Mouse (Mus musculus): ENCODE results near the gene Prkag1. TPM values are rescaled to one million over a fixed set of nuclear protein-coding genes. Genes with fewer than 3 reads are reported as not detected.
A peak's percentile ranks its signal among the peaks of the same experiment; 100 is the strongest.

Gene Prkag1
- polyA plus RNA-seq, 1 experiment = 18.4 TPM

DNA sequence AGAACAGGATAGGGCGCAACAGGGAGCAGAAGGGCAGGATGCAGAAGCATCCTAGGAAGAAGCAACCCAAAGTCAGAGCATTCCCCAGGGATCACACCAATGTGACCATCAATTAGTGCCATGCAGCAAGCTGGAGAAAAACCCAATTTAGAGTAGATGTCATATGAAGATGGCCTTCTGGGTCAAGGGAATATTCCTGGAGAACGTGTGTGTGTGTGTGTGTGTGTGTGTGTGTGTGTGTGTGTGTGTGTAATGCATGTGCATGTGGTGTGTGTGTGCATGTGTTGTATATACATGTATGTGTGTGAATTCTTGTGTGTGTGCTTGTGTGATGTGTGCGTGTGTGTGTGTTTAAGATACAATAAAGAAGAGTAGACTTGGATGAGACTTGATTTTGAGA, 32.4 kb downstream of the Prkag1 start:
- H3K4me3 ChIP-seq (ENCODE audit: control insufficient read depth, low read depth, low read length) = no peak overlapping the region
- peaks cover 5% of the 10 kb centered on the region for H3K4me1 ChIP-seq (ENCODE audit: control insufficient read depth, insufficient read depth, low read length)
- 0 out of 2 replicates have a peak, but pooled peaks cover 3% of the 10 kb centered on the region for H3K27me3 ChIP-seq (ENCODE audit: control insufficient read depth, insufficient read depth, low read length)
- no peaks in the 10 kb centered on the region for H3K36me3 ChIP-seq (ENCODE audit: control insufficient read depth, insufficient read depth, low read length)
- TF ChIP-seq POLR2A (IDR thresholded peaks at IDR 0.05; ENCODE audit: control insufficient read depth, low read depth, low read length) = no peak
- TF ChIP-seq CTCF (IDR thresholded peaks at IDR 0.05; ENCODE audit: control insufficient read depth, insufficient read depth, insufficient replicate concordance, low read depth, low read length) = no peak
- no peak overlapping the region for H3K27ac ChIP-seq (ENCODE audit: control insufficient read depth, insufficient read depth, low read depth, low read length)

DNA sequence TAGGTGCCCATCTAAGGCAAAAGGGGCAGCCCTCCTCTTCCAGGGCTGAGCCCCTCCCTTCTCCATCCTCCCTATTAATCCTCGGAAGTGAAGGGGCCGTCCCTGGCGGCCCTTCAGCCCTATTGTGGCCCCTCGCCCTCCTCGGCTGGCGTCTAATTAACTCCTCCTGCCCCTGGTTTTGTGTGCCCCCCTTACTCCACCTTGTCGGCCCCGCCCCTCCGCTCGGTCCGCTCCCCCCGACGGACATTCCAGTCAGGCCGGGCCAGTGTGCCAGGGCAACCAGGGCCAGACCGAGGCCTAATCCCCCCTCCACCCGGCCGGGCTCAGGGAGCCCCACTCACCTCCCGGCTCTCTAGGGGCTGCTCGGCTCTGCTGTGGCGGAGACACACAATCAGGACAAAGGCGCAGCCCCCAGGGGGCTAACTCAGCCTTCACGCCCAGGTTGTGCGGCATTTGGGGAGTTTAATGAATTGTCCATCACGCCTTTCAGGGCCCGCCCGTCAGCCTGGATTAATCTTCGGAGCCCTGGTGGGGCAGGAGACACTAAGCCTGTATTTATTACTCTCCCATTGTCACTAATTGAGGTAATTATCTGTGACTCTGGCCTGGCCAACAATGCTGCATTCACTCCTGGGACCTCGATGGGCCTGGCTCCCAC, 33.4 kb downstream of the Prkag1 start:
- 0 out of 2 replicates have a peak, but pooled peaks cover 3% of the 10 kb centered on the region for H3K27me3 ChIP-seq (ENCODE audit: control insufficient read depth, insufficient read depth, low read length)
- no peak overlapping the region for H3K27ac ChIP-seq (ENCODE audit: control insufficient read depth, insufficient read depth, low read depth, low read length)
- H3K4me1 ChIP-seq (ENCODE audit: control insufficient read depth, insufficient read depth, low read length) = peaks cover 9% of the 10 kb centered on the region
- TF ChIP-seq CTCF (IDR thresholded peaks at IDR 0.05; ENCODE audit: control insufficient read depth, insufficient read depth, insufficient replicate concordance, low read depth, low read length) (no peak), POLR2A (IDR thresholded peaks at IDR 0.05; ENCODE audit: control insufficient read depth, low read depth, low read length) (no peak)
- H3K4me3 ChIP-seq (ENCODE audit: control insufficient read depth, low read depth, low read length) = no peak overlapping the region
- no peaks in the 10 kb centered on the region for H3K36me3 ChIP-seq (ENCODE audit: control insufficient read depth, insufficient read depth, low read length)

DNA sequence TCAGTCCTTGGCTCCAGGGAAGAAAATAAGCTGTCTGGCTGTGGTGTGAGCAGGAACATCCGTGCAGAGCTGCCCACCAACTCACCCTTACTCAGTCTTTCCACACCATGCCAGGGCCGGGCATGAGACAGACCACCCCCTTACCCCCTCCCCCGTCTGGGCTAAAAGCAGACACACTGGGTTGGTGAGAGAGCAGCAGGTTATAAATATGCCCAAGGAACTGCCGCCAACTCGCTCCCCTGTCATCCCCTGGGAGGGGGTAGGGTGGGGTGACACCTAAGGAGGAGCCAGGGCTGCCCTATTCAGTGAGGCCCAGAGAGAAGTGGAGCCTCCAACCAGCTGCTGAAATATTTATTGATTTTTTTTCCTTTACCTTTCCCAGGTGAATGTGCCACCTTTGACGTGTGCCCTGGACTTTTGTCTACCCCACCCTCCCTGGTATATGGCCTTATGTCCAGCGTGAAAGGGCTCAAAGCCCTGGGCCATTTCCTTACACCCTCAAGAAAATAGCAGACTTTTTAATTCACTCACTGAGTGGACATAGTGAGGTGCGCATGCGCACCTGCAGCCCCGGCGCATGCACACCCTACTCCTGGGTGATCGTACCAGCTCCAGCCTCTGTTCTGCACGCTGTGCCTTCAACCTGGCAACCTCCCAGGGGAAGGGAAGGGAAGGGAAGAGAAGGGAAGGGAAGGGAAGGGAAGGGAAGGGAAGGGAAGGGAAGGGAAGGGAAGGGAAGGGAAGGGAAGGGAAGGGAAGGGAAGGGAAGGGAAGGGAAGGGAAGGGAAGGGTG, 34.3 kb downstream of the Prkag1 start:
- no peak for TF ChIP-seq CTCF (IDR thresholded peaks at IDR 0.05; ENCODE audit: control insufficient read depth, insufficient read depth, insufficient replicate concordance, low read depth, low read length)
- no peak for TF ChIP-seq POLR2A (IDR thresholded peaks at IDR 0.05; ENCODE audit: control insufficient read depth, low read depth, low read length)
- peaks cover 3% of the 10 kb centered on the region; the same call in 1 of the 2 replicates for H3K27me3 ChIP-seq (ENCODE audit: control insufficient read depth, insufficient read depth, low read length)
- H3K27ac ChIP-seq (ENCODE audit: control insufficient read depth, insufficient read depth, low read depth, low read length) = no peak overlapping the region
- peaks cover 17% of the 10 kb centered on the region for H3K4me1 ChIP-seq (ENCODE audit: control insufficient read depth, insufficient read depth, low read length)
- H3K36me3 ChIP-seq (ENCODE audit: control insufficient read depth, insufficient read depth, low read length) = no peaks in the 10 kb centered on the region
- H3K4me3 ChIP-seq (ENCODE audit: control insufficient read depth, low read depth, low read length) = no peak overlapping the region

DNA sequence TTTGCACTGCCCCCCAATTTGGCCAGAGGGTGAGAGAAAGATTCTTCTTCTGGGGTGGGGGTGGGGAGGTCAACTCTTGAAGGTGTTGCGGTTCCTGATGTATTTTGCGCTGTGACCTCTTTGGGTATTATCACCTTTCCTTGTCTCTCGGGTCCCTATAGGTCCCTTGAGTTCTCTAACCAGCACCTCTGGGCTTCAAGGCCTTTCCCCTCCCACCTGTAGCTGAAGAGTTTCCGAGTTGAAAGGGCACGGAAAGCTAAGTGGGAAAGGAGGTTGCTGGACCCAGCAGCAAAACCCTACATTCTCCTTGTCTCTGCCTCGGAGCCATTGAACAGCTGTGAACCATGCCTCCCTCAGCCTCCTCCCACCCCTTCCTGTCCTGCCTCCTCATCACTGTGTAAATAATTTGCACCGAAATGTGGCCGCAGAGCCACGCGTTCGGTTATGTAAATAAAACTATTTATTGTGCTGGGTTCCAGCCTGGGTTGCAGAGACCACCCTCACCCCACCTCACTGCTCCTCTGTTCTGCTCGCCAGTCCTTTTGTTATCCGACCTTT, 38.1 kb downstream of the Prkag1 start:
- H3K4me3 ChIP-seq (ENCODE audit: control insufficient read depth, low read depth, low read length) = no peak overlapping the region; the same call in 1 of the 2 replicates
- H3K4me1 ChIP-seq (ENCODE audit: control insufficient read depth, insufficient read depth, low read length) = peaks cover 36% of the 10 kb centered on the region
- no peak for TF ChIP-seq CTCF (IDR thresholded peaks at IDR 0.05; ENCODE audit: control insufficient read depth, insufficient read depth, insufficient replicate concordance, low read depth, low read length)
- no peak for TF ChIP-seq POLR2A (IDR thresholded peaks at IDR 0.05; ENCODE audit: control insufficient read depth, low read depth, low read length)
- no peaks in the 10 kb centered on the region for H3K36me3 ChIP-seq (ENCODE audit: control insufficient read depth, insufficient read depth, low read length)
- no peak overlapping the region for H3K27ac ChIP-seq (ENCODE audit: control insufficient read depth, insufficient read depth, low read depth, low read length)
- peaks cover 13% of the 10 kb centered on the region; the same call in 1 of the 2 replicates for H3K27me3 ChIP-seq (ENCODE audit: control insufficient read depth, insufficient read depth, low read length)

DNA sequence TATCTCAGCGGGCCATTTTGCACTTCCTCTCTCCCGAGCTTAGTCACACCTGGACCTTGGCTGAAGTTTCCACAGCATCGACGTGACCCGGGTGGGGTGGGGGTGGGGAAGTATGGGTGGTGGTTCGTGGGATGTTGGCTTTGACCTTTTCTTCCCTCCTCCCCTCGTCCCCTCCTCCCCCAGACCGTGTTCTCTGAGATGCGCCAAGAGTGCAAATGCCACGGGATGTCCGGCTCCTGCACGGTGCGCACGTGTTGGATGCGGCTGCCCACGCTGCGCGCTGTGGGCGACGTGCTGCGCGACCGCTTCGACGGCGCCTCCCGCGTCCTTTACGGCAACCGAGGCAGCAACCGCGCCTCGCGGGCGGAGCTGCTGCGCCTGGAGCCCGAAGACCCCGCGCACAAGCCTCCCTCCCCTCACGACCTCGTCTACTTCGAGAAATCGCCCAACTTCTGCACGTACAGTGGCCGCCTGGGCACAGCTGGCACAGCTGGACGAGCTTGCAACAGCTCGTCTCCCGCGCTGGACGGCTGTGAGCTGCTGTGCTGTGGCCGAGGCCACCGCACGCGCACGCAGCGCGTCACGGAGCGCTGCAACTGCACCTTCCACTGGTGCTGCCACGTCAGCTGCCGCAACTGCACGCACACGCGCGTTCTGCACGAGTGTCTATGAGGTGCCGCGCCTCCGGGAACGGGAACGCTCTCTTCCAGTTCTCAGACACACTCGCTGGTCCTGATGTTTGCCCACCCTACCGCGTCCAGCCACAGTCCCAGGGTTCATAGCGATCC, 38.9 kb downstream of the Prkag1 start:
- TF ChIP-seq CTCF (IDR thresholded peaks at IDR 0.05; ENCODE audit: control insufficient read depth, insufficient read depth, insufficient replicate concordance, low read depth, low read length) = 0 out of 2 replicates have a peak, but pooled peaks have one; percentile 3
- TF ChIP-seq POLR2A (IDR thresholded peaks at IDR 0.05; ENCODE audit: control insufficient read depth, low read depth, low read length) = no peak; the same call in 1 of the 2 replicates
- Histone ChIP-seq H3K27ac (ENCODE audit: control insufficient read depth, insufficient read depth, low read depth, low read length) (no peak overlapping the region), H3K4me3 (ENCODE audit: control insufficient read depth, low read depth, low read length) (peak overlapping the region; percentile 66), H3K4me1 (ENCODE audit: control insufficient read depth, insufficient read depth, low read length) (peaks cover 31% of the 10 kb centered on the region), H3K36me3 (ENCODE audit: control insufficient read depth, insufficient read depth, low read length) (no peaks in the 10 kb centered on the region), H3K27me3 (ENCODE audit: control insufficient read depth, insufficient read depth, low read length) (peaks cover 10% of the 10 kb centered on the region; the same call in 1 of the 2 replicates)

DNA sequence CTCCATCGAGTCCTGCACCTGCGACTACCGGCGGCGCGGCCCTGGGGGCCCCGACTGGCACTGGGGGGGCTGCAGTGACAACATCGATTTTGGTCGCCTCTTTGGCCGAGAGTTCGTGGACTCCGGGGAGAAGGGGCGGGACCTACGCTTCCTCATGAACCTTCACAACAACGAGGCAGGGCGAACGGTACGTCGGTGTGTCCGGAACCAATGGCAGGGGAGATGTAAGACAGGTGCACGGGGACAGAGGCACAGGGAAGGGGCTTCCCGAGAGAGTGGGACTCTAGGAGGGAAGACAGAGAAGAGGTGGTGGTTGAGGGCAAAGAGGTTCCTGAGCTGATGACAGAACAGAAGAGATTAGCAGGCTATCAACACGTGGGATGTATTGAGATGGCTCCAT, 39.5 kb downstream of the Prkag1 start:
- Histone ChIP-seq H3K4me1 (ENCODE audit: control insufficient read depth, insufficient read depth, low read length) (peaks cover 31% of the 10 kb centered on the region), H3K27me3 (ENCODE audit: control insufficient read depth, insufficient read depth, low read length) (peaks cover 10% of the 10 kb centered on the region; the same call in 1 of the 2 replicates), H3K36me3 (ENCODE audit: control insufficient read depth, insufficient read depth, low read length) (no peaks in the 10 kb centered on the region), H3K4me3 (ENCODE audit: control insufficient read depth, low read depth, low read length) (no peak overlapping the region; the same call in 1 of the 2 replicates), H3K27ac (ENCODE audit: control insufficient read depth, insufficient read depth, low read depth, low read length) (no peak overlapping the region)
- TF ChIP-seq POLR2A (IDR thresholded peaks at IDR 0.05; ENCODE audit: control insufficient read depth, low read depth, low read length) (no peak), CTCF (IDR thresholded peaks at IDR 0.05; ENCODE audit: control insufficient read depth, insufficient read depth, insufficient replicate concordance, low read depth, low read length) (no peak)

Data from testis, adult 2 months (tissue).